ENCODE assay signal across 11 mouse cellular contexts in genomic region chr7:64159056-64159542, GRCm38 (mm10). TPM values are rescaled to one million over a fixed set of nuclear protein-coding genes. Genes with fewer than 3 reads are reported as not detected.
DNase-seq lines count a peak whose midpoint lies in the region; ATAC-seq lines count a peak whose summit lies in the region.
"Had no signal": no experiment of that assay in that cellular context is flagged by ENCODE, and none has a peak within 500 bp of the region (broad histone marks: within the 10 kb centered on the region; RNA-seq: fewer than 3 reads in every experiment).

No protein-coding gene starts in this region.

- peak; percentile 39 for ATAC-seq in inflammation-experienced regulatory T-cells, adult 6 months

- peak; percentile 96 for DNase-seq in heart, adult 11 months
- DNase-seq in heart, postnatal 25 days (ENCODE audit: low spot score), result no peak
- DNase-seq in layer of hippocampus, adult 9-11 months, result peak; percentile 53
- DNase-seq in layer of hippocampus, postnatal 25 days (ENCODE audit: extremely low spot score in 1 of 2, low spot score in 1 of 2), result no peak
- DNase-seq in CD4-positive, CD25-positive, alpha-beta regulatory T cell, adult 2 months (ENCODE audit: low read depth, low spot score), result peak; percentile 32
- DNase-seq in ovary, postnatal 36 days (ENCODE audit: low spot score), result no peak
- no peak for DNase-seq in cerebellum, postnatal 14 days

- intact Hi-C loops in heart, postnatal 25 days (cut with DNase I), result loop anchor here (10.0 kb wide), 2 partner anchors 94 to 304 kb away; no protein-coding TSS in a partner anchor

RNA-seq across cellular contexts. Expression of gene Trpm1, which starts 5.5 kb away (rescaled TPM):
- not detected for total RNA-seq in heart, postnatal 25 days (2021)
- total RNA-seq in layer of hippocampus, postnatal 25 days (2021), result under 1 TPM; 0.27 to 0.35 TPM
- polyA plus RNA-seq in inflammation-experienced regulatory T-cells, adult 6 months (2017; shearing (Covaris generic)), result 1 to 10 TPM; 1.5 to 5.2 (median 4.6) TPM
- polyA plus RNA-seq: heart, embryonic 14.5 days; large intestine, adult 2 months; liver, embryonic 16.5 days had no signal

Comparison
In these comparisons a context has a peak if more than half of its experiments do, and no peak if none do; other contexts are left out.
1. DNase-seq: peak in heart, adult 11 months (single experiment), layer of hippocampus, adult 9-11 months (single experiment) and CD4-positive, CD25-positive, alpha-beta regulatory T cell, adult 2 months (single experiment); none in heart, postnatal 25 days (single experiment), layer of hippocampus, postnatal 25 days (0 of 2), ovary, postnatal 36 days (single experiment) and cerebellum, postnatal 14 days (0 of 2).